Mouse (Mus musculus) stomach, embryonic 15.5 days (tissue): ENCODE results near the gene Dcp1b. TPM values are rescaled to one million over a fixed set of nuclear protein-coding genes. Genes with fewer than 3 reads are reported as not detected.
A peak's percentile ranks its signal among the peaks of the same experiment; 100 is the strongest.

ENCODE experiments used
- ATAC-seq: fragments of 200-750 bp; cut with Nextera tagmentation; 2 replicates; pipeline ENCODE4 v1.8.0; 2017; ENCODE audit warnings: low read depth, moderate number of reproducible peaks, moderate TSS enrichment; ENCODE audit not compliant: insufficient read depth, low FRiP score
- H3K27ac ChIP-seq: fragments of 300-500 bp; sonication (generic); 2 replicates; pipeline ENCODE4 v1.5.1; 2015; ENCODE audit warnings: mild to moderate bottlenecking, inconsistent platforms
- H3K27me3 ChIP-seq: fragments of 300-500 bp; sonication (generic); replicated peaks from 2 replicates; pipeline ENCODE4 v1.6.1; 2015; ENCODE audit warnings: inconsistent platforms
- H3K36me3 ChIP-seq: fragments of 300-500 bp; sonication (generic); 2 replicates; pipeline ENCODE4 v1.6.1; 2015; ENCODE audit warnings: inconsistent platforms
- H3K4me1 ChIP-seq: fragments of 300-500 bp; sonication (generic); 2 replicates; pipeline ENCODE4 v1.6.1; 2015; ENCODE audit warnings: inconsistent platforms
- H3K4me2 ChIP-seq: fragments of 300-500 bp; sonication (generic); 2 replicates; pipeline ENCODE4 v1.6.1; 2015; ENCODE audit warnings: mild to moderate bottlenecking, inconsistent platforms
- H3K4me3 ChIP-seq: fragments of 300-500 bp; sonication (generic); replicated peaks from 2 replicates; pipeline ENCODE4 v1.5.1; 2015; ENCODE audit warnings: inconsistent platforms
- H3K9ac ChIP-seq: fragments of 300-500 bp; sonication (generic); 2 replicates; pipeline ENCODE4 v1.6.1; 2015; ENCODE audit warnings: inconsistent platforms
- H3K9me3 ChIP-seq: fragments of 300-500 bp; sonication (generic); 2 replicates; pipeline ENCODE4 v1.6.1; 2016; ENCODE audit warnings: inconsistent platforms
- WGBS: fragments of 180-500 bp; shearing (Covaris S2); methylation state at CpG from one replicate; pipeline ENCODE4 v1.1.7; 2015; 5-methylcytosine and 5-hydroxymethylcytosine counted together
- polyA plus RNA-seq: library from polyadenylated mRNA; unstranded; fragments of >200 nt; fragmentation: Nextera tagmentation; extraction: Ambion mirVana; gene quantifications from 2 replicates; pipeline ENCODE4 v1.2.1, GENCODE M21; 2015

Gene Dcp1b
- polyA plus RNA-seq, 1 experiment from 2014 or later, result 7.6 TPM

GRCm38 (mm10) chr6:119176103-119176502, 1.1 kb downstream of the Dcp1b start:
- Histone ChIP-seq H3K4me1 (no peaks in the 10 kb centered on the region), H3K27ac (no peak overlapping the region), H3K36me3 (no peaks in the 10 kb centered on the region), H3K27me3 (no peaks in the 10 kb centered on the region), H3K9ac (no peak overlapping the region), H3K4me2 (peak overlapping the region; percentile 75), H3K4me3 (peak overlapping the region; percentile 87; the same call in 1 of the 2 replicates), H3K9me3 (no peaks in the 10 kb centered on the region)
- no peak for ATAC-seq
- 67% methylated on average over 7 of the region's 7 CpGs for WGBS

- ATAC-seq, result no peak
- Histone ChIP-seq H3K4me2 (no peak overlapping the region), H3K27me3 (no peaks in the 10 kb centered on the region), H3K27ac (no peak overlapping the region), H3K9ac (no peak overlapping the region), H3K4me3 (no peak overlapping the region), H3K9me3 (no peaks in the 10 kb centered on the region), H3K4me1 (no peaks in the 10 kb centered on the region), H3K36me3 (no peaks in the 10 kb centered on the region)
- WGBS, result 64% methylated on average over 8 of the region's 8 CpGs
Observed at GRCm38 (mm10) chr6:119177101-119177500, 2.0 kb downstream of the Dcp1b start.

DNA sequence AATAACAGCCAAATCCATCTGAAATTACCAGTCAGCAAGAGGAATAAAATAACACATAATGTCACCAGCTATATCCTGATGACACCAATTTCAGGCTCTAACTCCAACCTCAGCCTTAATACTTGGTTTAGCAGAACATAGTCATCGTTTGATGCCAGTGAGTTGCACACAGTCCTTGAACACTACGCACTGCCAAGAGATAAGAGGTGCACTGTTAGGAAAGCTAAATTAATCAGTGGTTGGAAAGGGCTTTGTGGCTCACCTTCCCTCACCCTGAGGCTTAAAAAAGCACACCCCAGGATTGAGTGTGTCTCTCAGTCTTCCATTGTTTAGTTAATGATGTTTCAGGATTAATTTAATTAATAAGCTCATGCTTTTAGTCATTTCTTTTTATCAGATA, 5.1 kb downstream of the Dcp1b start:
- H3K4me2 ChIP-seq, result no peak overlapping the region
- no peaks in the 10 kb centered on the region for H3K27me3 ChIP-seq
- ATAC-seq, result no peak
- H3K36me3 ChIP-seq, result peaks cover 5% of the 10 kb centered on the region; the same call in 1 of the 2 replicates
- no peak overlapping the region for H3K27ac ChIP-seq
- no peaks in the 10 kb centered on the region for H3K9me3 ChIP-seq
- WGBS, result 74% methylated on average over 2 of the region's 2 CpGs
- H3K4me3 ChIP-seq, result no peak overlapping the region
- H3K4me1 ChIP-seq, result 0 out of 2 replicates have a peak, but pooled peaks cover 3% of the 10 kb centered on the region
- H3K9ac ChIP-seq, result no peak overlapping the region

- Histone ChIP-seq H3K27me3 (no peaks in the 10 kb centered on the region), H3K9ac (no peak overlapping the region), H3K4me2 (no peak overlapping the region), H3K4me1 (0 out of 2 replicates have a peak, but pooled peaks cover 3% of the 10 kb centered on the region), H3K27ac (no peak overlapping the region), H3K4me3 (no peak overlapping the region), H3K36me3 (peaks cover 5% of the 10 kb centered on the region; the same call in 1 of the 2 replicates), H3K9me3 (no peaks in the 10 kb centered on the region)
- WGBS, result 82% methylated on average over 9 of the region's 9 CpGs
- no peak for ATAC-seq
Observed at GRCm38 (mm10) chr6:119182211-119182610, 7.2 kb downstream of the Dcp1b start.

DNA sequence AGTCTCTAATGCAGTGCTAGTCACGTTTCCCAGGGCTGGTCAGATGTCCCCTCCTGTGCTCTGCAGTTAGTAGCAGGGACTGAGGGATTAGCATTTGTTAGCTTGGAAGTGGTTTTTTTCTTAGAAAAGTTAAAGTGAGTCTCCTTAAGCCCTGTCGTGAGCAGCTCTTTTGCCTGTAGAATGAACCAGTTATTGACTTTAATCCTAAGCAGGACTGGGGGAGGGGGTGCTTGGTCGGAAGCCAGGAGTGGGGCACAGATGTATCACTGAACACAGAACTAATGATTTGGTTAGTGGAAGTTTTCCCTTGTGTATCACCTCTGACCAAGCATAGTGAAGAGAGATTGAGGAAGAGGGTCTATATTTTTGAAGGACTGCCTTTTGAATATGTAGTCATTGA, 8.7 kb downstream of the Dcp1b start:
- H3K4me2 ChIP-seq, result no peak overlapping the region
- 52% methylated on average over 3 of the region's 3 CpGs for WGBS
- H3K9me3 ChIP-seq, result no peaks in the 10 kb centered on the region
- H3K27ac ChIP-seq, result no peak overlapping the region
- H3K4me1 ChIP-seq, result 0 out of 2 replicates have a peak, but pooled peaks cover 3% of the 10 kb centered on the region
- H3K9ac ChIP-seq, result no peak overlapping the region
- H3K4me3 ChIP-seq, result no peak overlapping the region
- H3K36me3 ChIP-seq, result peaks cover 5% of the 10 kb centered on the region; the same call in 1 of the 2 replicates
- no peak for ATAC-seq
- H3K27me3 ChIP-seq, result no peaks in the 10 kb centered on the region

DNA sequence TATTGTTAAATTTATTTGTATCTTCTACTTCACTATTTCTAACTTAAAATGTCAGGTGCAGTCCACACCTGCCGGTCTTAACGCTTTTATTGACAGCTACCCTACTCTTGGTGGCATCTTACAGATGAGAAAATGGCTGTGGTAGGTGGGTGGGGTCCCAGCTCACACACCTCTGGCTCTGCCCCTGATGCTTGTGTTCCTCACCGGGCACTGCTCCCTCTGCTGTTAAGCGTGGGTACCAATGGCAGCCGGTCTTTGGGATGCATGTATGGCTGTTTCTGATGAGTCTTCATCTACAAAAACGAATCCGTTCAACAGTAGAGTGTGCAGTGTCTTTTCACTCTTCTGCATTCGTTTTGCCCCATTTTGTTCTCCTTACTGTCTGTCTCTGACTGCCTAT, 11.6 kb downstream of the Dcp1b start:
- Histone ChIP-seq H3K9me3 (no peaks in the 10 kb centered on the region), H3K27ac (no peak overlapping the region), H3K4me2 (no peak overlapping the region), H3K36me3 (peaks cover 7% of the 10 kb centered on the region; the same call in 1 of the 2 replicates), H3K4me3 (no peak overlapping the region), H3K9ac (no peak overlapping the region), H3K27me3 (no peaks in the 10 kb centered on the region), H3K4me1 (0 out of 2 replicates have a peak, but pooled peaks cover 3% of the 10 kb centered on the region)
- no peak for ATAC-seq
- 61% methylated on average over 8 of the region's 8 CpGs for WGBS

- Histone ChIP-seq H3K27me3 (no peaks in the 10 kb centered on the region), H3K27ac (no peak overlapping the region), H3K4me1 (0 out of 2 replicates have a peak, but pooled peaks cover 3% of the 10 kb centered on the region), H3K9me3 (no peaks in the 10 kb centered on the region), H3K36me3 (peaks cover 9% of the 10 kb centered on the region), H3K4me2 (no peak overlapping the region), H3K9ac (no peak overlapping the region), H3K4me3 (no peak overlapping the region)
- 72% methylated on average over 6 of the region's 6 CpGs for WGBS
- ATAC-seq, result no peak
Observed at GRCm38 (mm10) chr6:119187631-119188030, 12.6 kb downstream of the Dcp1b start.

- H3K9ac ChIP-seq, result no peak overlapping the region
- H3K9me3 ChIP-seq, result no peaks in the 10 kb centered on the region
- no peak for ATAC-seq
- H3K4me3 ChIP-seq, result no peak overlapping the region
- H3K27me3 ChIP-seq, result no peaks in the 10 kb centered on the region
- peaks cover 8% of the 10 kb centered on the region; the same call in 1 of the 2 replicates for H3K36me3 ChIP-seq
- peaks cover 3% of the 10 kb centered on the region; the same call in 1 of the 2 replicates for H3K4me1 ChIP-seq
- H3K27ac ChIP-seq, result no peak overlapping the region
- WGBS, result 77% methylated on average over 4 of the region's 4 CpGs
- H3K4me2 ChIP-seq, result no peak overlapping the region
Observed at GRCm38 (mm10) chr6:119191478-119191877, 16.4 kb downstream of the Dcp1b start.

- 63% methylated on average over 15 of the region's 15 CpGs for WGBS
- Histone ChIP-seq H3K36me3 (peaks cover 8% of the 10 kb centered on the region; the same call in 1 of the 2 replicates), H3K27me3 (no peaks in the 10 kb centered on the region), H3K4me3 (no peak overlapping the region), H3K9me3 (no peaks in the 10 kb centered on the region), H3K4me2 (no peak overlapping the region), H3K9ac (no peak overlapping the region), H3K4me1 (peaks cover 3% of the 10 kb centered on the region; the same call in 1 of the 2 replicates), H3K27ac (peak overlapping the region; percentile 44; the same call in 1 of the 2 replicates)
- no peak for ATAC-seq
Observed at GRCm38 (mm10) chr6:119193571-119194154, 18.6 kb downstream of the Dcp1b start.

DNA sequence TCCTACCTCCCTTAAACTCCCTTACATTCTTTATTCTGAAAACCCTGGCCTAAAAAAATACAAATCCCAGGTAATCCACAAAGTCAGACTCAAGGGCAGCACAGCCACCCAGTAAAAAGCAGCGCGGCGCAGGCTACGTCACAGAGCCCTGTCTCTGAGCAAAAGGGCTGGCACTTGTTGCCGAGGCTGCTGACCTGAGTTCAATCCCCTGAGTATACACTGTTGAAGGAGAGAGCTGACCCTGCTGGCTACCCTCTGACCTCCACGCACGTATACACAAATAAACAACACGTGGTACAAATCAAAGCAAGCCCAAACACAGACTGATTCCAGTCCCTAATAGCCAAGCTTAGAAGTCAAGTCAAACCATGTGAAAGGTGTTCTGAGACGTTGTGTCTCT, 19.1 kb downstream of the Dcp1b start:
- no peak overlapping the region for H3K4me2 ChIP-seq
- peaks cover 3% of the 10 kb centered on the region; the same call in 1 of the 2 replicates for H3K4me1 ChIP-seq
- H3K4me3 ChIP-seq, result no peak overlapping the region
- no peaks in the 10 kb centered on the region for H3K9me3 ChIP-seq
- no peak overlapping the region for H3K9ac ChIP-seq
- ATAC-seq, result no peak
- H3K27me3 ChIP-seq, result no peaks in the 10 kb centered on the region
- 62% methylated on average over 9 of the region's 9 CpGs for WGBS
- H3K27ac ChIP-seq, result 0 out of 2 replicates have a peak overlapping the region, but pooled peaks have one; percentile 44
- H3K36me3 ChIP-seq, result peaks cover 8% of the 10 kb centered on the region; the same call in 1 of the 2 replicates

DNA sequence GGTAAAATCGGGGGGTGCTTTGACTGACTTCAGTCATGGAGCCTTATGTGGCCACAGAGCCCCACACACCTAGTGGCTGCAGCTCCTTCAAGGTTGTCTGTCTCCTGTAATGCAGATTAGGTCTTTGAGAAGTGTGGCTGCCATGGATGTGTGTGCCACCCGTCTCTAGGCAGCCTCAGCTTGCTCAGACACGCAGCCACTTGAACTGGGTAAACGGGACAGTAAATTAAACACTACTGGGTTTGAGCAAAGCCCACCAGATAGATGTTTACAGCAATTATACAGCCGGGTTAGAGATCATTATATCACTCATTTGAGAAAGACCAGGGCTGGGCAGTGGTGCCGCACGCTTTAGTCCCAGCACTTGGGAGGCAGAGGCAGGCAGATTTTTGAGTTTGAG, 19.5 kb downstream of the Dcp1b start:
- no peak overlapping the region for H3K27ac ChIP-seq
- peaks cover 6% of the 10 kb centered on the region; the same call in 1 of the 2 replicates for H3K36me3 ChIP-seq
- no peak overlapping the region for H3K4me3 ChIP-seq
- peaks cover 3% of the 10 kb centered on the region; the same call in 1 of the 2 replicates for H3K4me1 ChIP-seq
- no peaks in the 10 kb centered on the region for H3K9me3 ChIP-seq
- no peak overlapping the region for H3K4me2 ChIP-seq
- ATAC-seq, result no peak
- WGBS, result 64% methylated on average over 7 of the region's 7 CpGs
- no peak overlapping the region for H3K9ac ChIP-seq
- H3K27me3 ChIP-seq, result no peaks in the 10 kb centered on the region
